Mouse (Mus musculus) forebrain, embryonic 10.5 days (tissue): ENCODE measurements around the gene Gm29776. TPM values are rescaled to one million over a fixed set of nuclear protein-coding genes. Genes with fewer than 3 reads are reported as not detected.

Experiments used
- DNase-seq: peaks from one replicate; pipeline ENCODE4 v3.0.0-alpha.2; 2017; ENCODE audit warnings: low spot score; ENCODE audit errors: extremely low spot score
- H3K27ac ChIP-seq: fragments of 300-500 bp; sonication (generic); 2 replicates; pipeline ENCODE4 v1.5.1; 2016; ENCODE audit warnings: mild to moderate bottlenecking
- H3K27me3 ChIP-seq: fragments of 300-500 bp; sonication (generic); 2 replicates; pipeline ENCODE4 v1.6.1; 2016; ENCODE audit warnings: mild to moderate bottlenecking; ENCODE audit not compliant: poor library complexity, severe bottlenecking
- H3K36me3 ChIP-seq: fragments of 300-500 bp; sonication (generic); replicated peaks from 2 replicates; pipeline ENCODE4 v1.6.1; 2016; ENCODE audit warnings: mild to moderate bottlenecking, moderate library complexity
- H3K4me1 ChIP-seq: fragments of 300-500 bp; sonication (generic); 2 replicates; pipeline ENCODE4 v1.6.1; 2016
- H3K4me3 ChIP-seq: fragments of 300-500 bp; sonication (generic); 2 replicates; pipeline ENCODE4 v1.5.1; 2016; ENCODE audit warnings: mild to moderate bottlenecking, moderate library complexity
- H3K9me3 ChIP-seq: fragments of 300-500 bp; sonication (generic); 2 replicates; pipeline ENCODE4 v1.6.1; 2016; ENCODE audit warnings: mild to moderate bottlenecking, moderate library complexity
- WGBS: fragments of 180-500 bp; shearing (Covaris S2); methylation state at CpG from one replicate; pipeline ENCODE4 v1.1.7; 2016; 5-methylcytosine and 5-hydroxymethylcytosine counted together
- polyA plus RNA-seq: library from polyadenylated mRNA; unstranded; fragments of >200 nt; fragmentation: Nextera tagmentation; extraction: Ambion mirVana; gene quantifications from 2 replicates; pipeline ENCODE4 v1.2.1, GENCODE M21; 2016

Gene Gm29776
- polyA plus RNA-seq, 1 experiment from 2014 or later = not detected

- no peak for DNase-seq
- no peaks in the 10 kb centered on the region for H3K9me3 ChIP-seq
- H3K4me3 ChIP-seq = no peak overlapping the region
- H3K36me3 ChIP-seq = no peaks in the 10 kb centered on the region
- WGBS = 74% methylated on average over 10 of the region's 10 CpGs
- H3K4me1 ChIP-seq = peaks cover 14% of the 10 kb centered on the region
- no peak overlapping the region for H3K27ac ChIP-seq
- H3K27me3 ChIP-seq = peaks cover 18% of the 10 kb centered on the region; the same call in 1 of the 2 replicates
Measured at GRCm38 (mm10) chr14:54703207-54703606, 4.6 kb upstream of the Gm29776 start.

GRCm38 (mm10) chr14:54701298-54701697, 2.7 kb upstream of the Gm29776 start:
- WGBS = 10% methylated on average over 6 of the region's 6 CpGs
- 0 out of 2 replicates have a peak, but pooled peaks cover under 1% of the 10 kb centered on the region for H3K4me1 ChIP-seq
- peak; percentile 71 for DNase-seq

GRCm38 (mm10) chr14:54699586-54699985, 953 bp upstream of the Gm29776 start:
- 66% methylated on average over 3 of the region's 3 CpGs for WGBS
- H3K9me3 ChIP-seq = no peaks in the 10 kb centered on the region

More at GRCm38 (mm10) chr14:54701298-54701697, 2.7 kb upstream of the Gm29776 start:
- H3K9me3 ChIP-seq = no peaks in the 10 kb centered on the region
- H3K4me3 ChIP-seq = no peak overlapping the region
- H3K36me3 ChIP-seq = no peaks in the 10 kb centered on the region
- peaks cover 13% of the 10 kb centered on the region; the same call in 1 of the 2 replicates for H3K27me3 ChIP-seq
- no peak overlapping the region for H3K27ac ChIP-seq

GRCm38 (mm10) chr14:54696752-54697151, 1.9 kb downstream of the Gm29776 start:
- no peaks in the 10 kb centered on the region for H3K9me3 ChIP-seq
- H3K27me3 ChIP-seq = no peaks in the 10 kb centered on the region
- H3K4me3 ChIP-seq = no peak overlapping the region
- H3K36me3 ChIP-seq = peaks cover 20% of the 10 kb centered on the region
- no peak for DNase-seq
- 86% methylated on average over 4 of the region's 4 CpGs for WGBS
- H3K4me1 ChIP-seq = no peaks in the 10 kb centered on the region
- H3K27ac ChIP-seq = no peak overlapping the region

More at GRCm38 (mm10) chr14:54699586-54699985, 953 bp upstream of the Gm29776 start:
- H3K27ac ChIP-seq = no peak overlapping the region
- no peak for DNase-seq
- no peak overlapping the region for H3K4me3 ChIP-seq
- peaks cover 13% of the 10 kb centered on the region; the same call in 1 of the 2 replicates for H3K27me3 ChIP-seq
- no peaks in the 10 kb centered on the region for H3K36me3 ChIP-seq
- H3K4me1 ChIP-seq = no peaks in the 10 kb centered on the region

GRCm38 (mm10) chr14:54695042-54695441, 3.6 kb downstream of the Gm29776 start:
- no peak overlapping the region for H3K4me3 ChIP-seq
- no peaks in the 10 kb centered on the region for H3K27me3 ChIP-seq
- no peaks in the 10 kb centered on the region for H3K9me3 ChIP-seq
- peaks cover 31% of the 10 kb centered on the region for H3K36me3 ChIP-seq
- DNase-seq = no peak
- H3K4me1 ChIP-seq = no peaks in the 10 kb centered on the region
- no peak overlapping the region for H3K27ac ChIP-seq
- WGBS = 86% methylated on average over 6 of the region's 6 CpGs

- peak overlapping the region; percentile 98 for H3K27ac ChIP-seq
- H3K27me3 ChIP-seq = no peaks in the 10 kb centered on the region
- peaks cover 54% of the 10 kb centered on the region for H3K36me3 ChIP-seq
- H3K4me1 ChIP-seq = peaks cover 31% of the 10 kb centered on the region
- DNase-seq = no peak
- WGBS = 10% methylated on average over 8 of the region's 8 CpGs
- no peaks in the 10 kb centered on the region for H3K9me3 ChIP-seq
- H3K4me3 ChIP-seq = peak overlapping the region; percentile 86
Measured at GRCm38 (mm10) chr14:54687251-54687650, 11.4 kb downstream of the Gm29776 start.

GRCm38 (mm10) chr14:54686522-54687143, 12.0 kb downstream of the Gm29776 start, which contains the start of gene Acin1:
Gene Acin1, minus strand, starts transcription at chr14:54686931.
- peak; percentile 99 for DNase-seq
- Histone ChIP-seq H3K4me1 (peaks cover 31% of the 10 kb centered on the region), H3K9me3 (no peaks in the 10 kb centered on the region), H3K4me3 (peak within 1 kb of the TSS; percentile 86), H3K27me3 (no peaks in the 10 kb centered on the region), H3K36me3 (peaks cover 60% of the 10 kb centered on the region), H3K27ac (peak within 1 kb of the TSS; percentile 98)
- under 1% methylated on average over 44 of the region's 44 CpGs for WGBS

- H3K4me1 ChIP-seq = peaks cover 31% of the 10 kb centered on the region
- WGBS = under 1% methylated on average over 39 of the region's 41 CpGs
- H3K36me3 ChIP-seq = peaks cover 64% of the 10 kb centered on the region
- no peaks in the 10 kb centered on the region for H3K9me3 ChIP-seq
- peak within 1 kb of the TSS; percentile 86 for H3K4me3 ChIP-seq
- peak; percentile 87 for DNase-seq
- H3K27me3 ChIP-seq = no peaks in the 10 kb centered on the region
- peak within 1 kb of the TSS; percentile 98 for H3K27ac ChIP-seq
Measured at GRCm38 (mm10) chr14:54686063-54686521, 12.5 kb downstream of the Gm29776 start, which contains the start of gene 1700123O20Rik. Gene 1700123O20Rik, plus strand, starts transcription at chr14:54686216.

GRCm38 (mm10) chr14:54685471-54685870, 13.2 kb downstream of the Gm29776 start:
- WGBS = 20% methylated on average over 8 of the region's 8 CpGs
- Histone ChIP-seq H3K36me3 (peaks cover 64% of the 10 kb centered on the region), H3K4me3 (peak overlapping the region; percentile 86), H3K4me1 (peaks cover 31% of the 10 kb centered on the region), H3K9me3 (no peaks in the 10 kb centered on the region), H3K27ac (peak overlapping the region; percentile 98), H3K27me3 (no peaks in the 10 kb centered on the region)
- no peak for DNase-seq

GRCm38 (mm10) chr14:54682396-54682795, 16.2 kb downstream of the Gm29776 start:
- no peaks in the 10 kb centered on the region for H3K9me3 ChIP-seq
- no peak overlapping the region for H3K4me3 ChIP-seq
- WGBS = 95% methylated on average over 3 of the region's 3 CpGs
- peaks cover 71% of the 10 kb centered on the region for H3K36me3 ChIP-seq
- no peaks in the 10 kb centered on the region for H3K27me3 ChIP-seq
- no peak for DNase-seq
- H3K27ac ChIP-seq = no peak overlapping the region
- H3K4me1 ChIP-seq = peaks cover 17% of the 10 kb centered on the region

- Histone ChIP-seq H3K4me3 (no peak overlapping the region), H3K9me3 (no peaks in the 10 kb centered on the region), H3K4me1 (0 out of 2 replicates have a peak, but pooled peaks cover 3% of the 10 kb centered on the region), H3K27ac (no peak overlapping the region), H3K36me3 (peaks cover 96% of the 10 kb centered on the region), H3K27me3 (no peaks in the 10 kb centered on the region)
- DNase-seq = no peak
- WGBS = 91% methylated on average over 16 of the region's 16 CpGs
Measured at GRCm38 (mm10) chr14:54678657-54679304, 19.9 kb downstream of the Gm29776 start.

- H3K27ac ChIP-seq = no peak overlapping the region
- 93% methylated on average over 5 of the region's 5 CpGs for WGBS
- H3K9me3 ChIP-seq = no peaks in the 10 kb centered on the region
- H3K27me3 ChIP-seq = no peaks in the 10 kb centered on the region
- H3K4me1 ChIP-seq = no peaks in the 10 kb centered on the region
- DNase-seq = no peak
- H3K4me3 ChIP-seq = no peak overlapping the region
- peaks cover 94% of the 10 kb centered on the region for H3K36me3 ChIP-seq
Measured at GRCm38 (mm10) chr14:54676290-54676689, 22.3 kb downstream of the Gm29776 start.

GRCm38 (mm10) chr14:54674317-54674716, 24.3 kb downstream of the Gm29776 start:
- H3K9me3 ChIP-seq = no peaks in the 10 kb centered on the region
- peaks cover 91% of the 10 kb centered on the region for H3K36me3 ChIP-seq
- H3K27ac ChIP-seq = no peak overlapping the region
- H3K4me3 ChIP-seq = no peak overlapping the region
- DNase-seq = no peak
- no peaks in the 10 kb centered on the region for H3K27me3 ChIP-seq
- WGBS = 89% methylated on average over 2 of the region's 2 CpGs
- H3K4me1 ChIP-seq = no peaks in the 10 kb centered on the region
